Mouse (Mus musculus) MEL (cell line): ENCODE data around the gene Zfp609. TPM values are rescaled to one million over a fixed set of nuclear protein-coding genes. Genes with fewer than 3 reads are reported as not detected.

Experiments used
- DNase-seq: peaks from one replicate; pipeline ENCODE4 v3.0.0; 2011; ENCODE audit warnings: low read depth, low spot score
- H3K27ac ChIP-seq: 2 replicates; pipeline ENCODE4 v1.5.1; 2012; ENCODE audit warnings: low read depth, mild to moderate bottlenecking, control low read depth, low read length, moderate library complexity; ENCODE audit not compliant: control insufficient read depth
- H3K27me3 ChIP-seq, 2 experiments: fragments of 150-350 bp in 1 of 2; sonication (generic) in 1 of 2; 2 replicates each; pipeline ENCODE4 v1.6.1; 2012; ENCODE audit warnings: low read length in 2 of 2, mild to moderate bottlenecking in 2 of 2, improper control_type of control experiment in 1 of 2, moderate library complexity in 1 of 2; ENCODE audit not compliant: insufficient read depth in 2 of 2, control insufficient read depth in 1 of 2
- H3K36me3 ChIP-seq, 2 experiments: 2 replicates each; pipeline ENCODE4 v1.6.1; 2012 to 2014; ENCODE audit warnings: low read length in 2 of 2, improper control_type of control experiment in 1 of 2, inconsistent platforms in 1 of 2, mild to moderate bottlenecking in 1 of 2; ENCODE audit not compliant: insufficient read depth in 2 of 2, control insufficient read depth in 1 of 2
- H3K4me1 ChIP-seq, 2 experiments: fragments of 150-350 bp in 1 of 2; sonication (generic) in 1 of 2; 2 replicates each; pipeline ENCODE4 v1.6.1; 2012; ENCODE audit warnings: low read length in 2 of 2, improper control_type of control experiment in 1 of 2, mild to moderate bottlenecking in 1 of 2; ENCODE audit not compliant: insufficient read depth in 2 of 2, control insufficient read depth in 1 of 2
- H3K4me3 ChIP-seq, 2 experiments: fragments of 150-350 bp in 1 of 2; sonication (generic) in 1 of 2; 2 replicates each; pipeline ENCODE4 v1.5.1; 2012; ENCODE audit warnings: low read depth in 2 of 2, low read length in 2 of 2, mild to moderate bottlenecking in 2 of 2, moderate library complexity in 2 of 2, control low read depth in 1 of 2, improper control_type of control experiment in 1 of 2; ENCODE audit not compliant: control insufficient read depth in 1 of 2, insufficient read depth in 1 of 2
- H3K79me2 ChIP-seq: 2 replicates; pipeline ENCODE4 v1.6.1; 2012; ENCODE audit warnings: mild to moderate bottlenecking, low read length, moderate library complexity; ENCODE audit not compliant: control insufficient read depth, poor library complexity, insufficient read depth
- H3K9ac ChIP-seq: 2 replicates; pipeline ENCODE4 v1.6.1; 2012; ENCODE audit warnings: low read depth, mild to moderate bottlenecking, control low read depth, low read length, moderate library complexity; ENCODE audit not compliant: control insufficient read depth, poor library complexity, severe bottlenecking
- H3K9me3 ChIP-seq: fragments of 150-350 bp; sonication (generic); replicated peaks from 2 replicates; pipeline ENCODE4 v1.6.1; 2012; ENCODE audit warnings: mild to moderate bottlenecking, low read length, improper control_type of control experiment, moderate library complexity; ENCODE audit not compliant: insufficient read depth
- BHLHE40 ChIP-seq: IDR thresholded peaks from 2 replicates; pipeline ENCODE4 v1.6.1; 2012; ENCODE audit warnings: low read depth, mild to moderate bottlenecking, inconsistent platforms, low read length, improper control_type of control experiment, borderline replicate concordance
- E2F4 ChIP-seq: IDR thresholded peaks from 2 replicates; pipeline ENCODE4 v1.6.1; 2011; ENCODE audit warnings: low read depth, low read length, improper control_type of control experiment, borderline replicate concordance
- ELF1 ChIP-seq: IDR thresholded peaks from 2 replicates; pipeline ENCODE4 v1.6.1; 2014; ENCODE audit warnings: low read depth, mild to moderate bottlenecking, inconsistent platforms, low read length, improper control_type of control experiment, moderate library complexity
- EP300 ChIP-seq, 2 experiments: IDR thresholded peaks; 2 replicates each; pipeline ENCODE4 v1.6.1; 2011; ENCODE audit warnings: improper control_type of control experiment in 2 of 2, low read length in 2 of 2, low read depth in 1 of 2, mild to moderate bottlenecking in 1 of 2
- GABPA ChIP-seq: IDR thresholded peaks from 2 replicates; pipeline ENCODE4 v1.6.1; 2012; ENCODE audit warnings: low read depth, mild to moderate bottlenecking, inconsistent platforms, low read length, improper control_type of control experiment, moderate library complexity
- GATA1 ChIP-seq: IDR thresholded peaks from 2 replicates; pipeline ENCODE4 v1.6.1; 2011; ENCODE audit warnings: low read depth, low read length, improper control_type of control experiment
- KAT2A ChIP-seq: conservative IDR thresholded peaks from 2 replicates; pipeline ENCODE4 v1.6.1; 2012; ENCODE audit warnings: low read depth, low read length, improper control_type of control experiment, inconsistent platforms
- MAX ChIP-seq: IDR thresholded peaks from 2 replicates; pipeline ENCODE4 v1.6.1; 2011; ENCODE audit warnings: low read length, improper control_type of control experiment
- MYC ChIP-seq: IDR thresholded peaks from 2 replicates; pipeline ENCODE4 v1.6.1; 2011; ENCODE audit warnings: low read depth, mild to moderate bottlenecking, low read length, improper control_type of control experiment, moderate library complexity
- NELFE ChIP-seq: IDR thresholded peaks from 2 replicates; pipeline ENCODE4 v1.6.1; 2011; ENCODE audit warnings: low read depth, low read length, improper control_type of control experiment
- NRF1 ChIP-seq: IDR thresholded peaks from 2 replicates; pipeline ENCODE4 v1.6.1; 2014; ENCODE audit warnings: low read depth, mild to moderate bottlenecking, inconsistent platforms, low read length, improper control_type of control experiment, moderate library complexity; ENCODE audit not compliant: poor library complexity, insufficient read depth, severe bottlenecking
- POLR2A ChIP-seq, 2 experiments: IDR thresholded peaks; 2 replicates each; pipeline ENCODE4 v1.6.1; 2011 to 2012; ENCODE audit warnings: low read length in 2 of 2, mild to moderate bottlenecking in 2 of 2, control low read depth in 1 of 2, improper control_type of control experiment in 1 of 2, low read depth in 1 of 2, moderate library complexity in 1 of 2; ENCODE audit not compliant: control insufficient read depth in 1 of 2, insufficient read depth in 1 of 2, poor library complexity in 1 of 2
- RCOR1 ChIP-seq: IDR thresholded peaks from 2 replicates; pipeline ENCODE4 v1.6.1; 2012; ENCODE audit warnings: low read depth, mild to moderate bottlenecking, inconsistent platforms, low read length, improper control_type of control experiment
- SMC3 ChIP-seq: IDR thresholded peaks from 2 replicates; pipeline ENCODE4 v1.6.1; 2011; ENCODE audit warnings: low read depth, low read length, improper control_type of control experiment
- UBTF ChIP-seq: IDR thresholded peaks from 2 replicates; pipeline ENCODE4 v1.6.1; 2012; ENCODE audit warnings: low read depth, mild to moderate bottlenecking, inconsistent platforms, low read length, improper control_type of control experiment, moderate library complexity, borderline replicate concordance; ENCODE audit not compliant: insufficient read depth
- USF1 ChIP-seq: IDR thresholded peaks from 2 replicates; pipeline ENCODE4 v1.6.1; 2014; ENCODE audit warnings: low read depth, mild to moderate bottlenecking, inconsistent platforms, low read length, improper control_type of control experiment, moderate library complexity
- ZC3H11A ChIP-seq: IDR thresholded peaks from 2 replicates; pipeline ENCODE4 v1.6.1; 2012; ENCODE audit warnings: low read depth, mild to moderate bottlenecking, inconsistent platforms, low read length, improper control_type of control experiment
- ZKSCAN1 ChIP-seq: IDR thresholded peaks from 2 replicates; pipeline ENCODE4 v1.6.1; 2012; ENCODE audit warnings: low read depth, mild to moderate bottlenecking, inconsistent platforms, low read length, improper control_type of control experiment, moderate library complexity
- ZNF384 ChIP-seq: IDR thresholded peaks from 2 replicates; pipeline ENCODE4 v1.6.1; 2012; ENCODE audit warnings: low read depth, mild to moderate bottlenecking, inconsistent platforms, low read length, improper control_type of control experiment
- polyA plus RNA-seq, 2 experiments: library from polyadenylated mRNA; stranded (reverse) in 1 of 2; unstranded in 1 of 2; fragments of >175 nt in 1 of 2; fragments of >200 nt in 1 of 2; gene quantifications; 2 replicates each; pipeline versions ENCODE4 v1.2.1 to v1.2.4; 2012; ENCODE audit warnings: low replicate concordance in 2 of 2, low read depth in 1 of 2; ENCODE audit not compliant: insufficient read length in 2 of 2, insufficient read depth in 1 of 2, missing spikeins in 1 of 2
- total RNA-seq: library from RNA; depleted of rRNA; stranded (reverse); fragments of 300-350 nt; gene quantifications from 2 replicates; pipeline ENCODE4 v1.2.3, GENCODE M21; 2012

Zfp609 gene
- total and polyA plus RNA-seq, 3 experiments: 2.9 to 26.5 TPM; not detected in 1

GRCm38 (mm10) chr9:65703926-65704595 lies 123.3 kb downstream of the Zfp609 start:
- H3K4me1 ChIP-seq: peaks cover 2 to 5% of the 10 kb centered on the region in 2 experiments; a peak in 2 of 4 replicates
- no peak overlapping the region for H3K4me3 ChIP-seq
- no peak overlapping the region for H3K9ac ChIP-seq
- TF ChIP-seq GATA1 (no peak), RCOR1 (no peak), E2F4 (no peak), UBTF (no peak), MAX (no peak), GABPA (no peak), MYC (no peak)
- no peak for DNase-seq
- H3K27me3 ChIP-seq: no peaks in the 10 kb centered on the region
- H3K9me3 ChIP-seq: no peaks in the 10 kb centered on the region
- H3K27ac ChIP-seq: no peak overlapping the region
- H3K36me3 ChIP-seq: peaks cover 5% of the 10 kb centered on the region in 2 experiments; a peak in 3 of 4 replicates
- H3K79me2 ChIP-seq: no peaks in the 10 kb centered on the region

GRCm38 (mm10) chr9:65703241-65703640 lies 124.1 kb downstream of the Zfp609 start:
- H3K27ac ChIP-seq: no peak overlapping the region
- H3K9me3 ChIP-seq: no peaks in the 10 kb centered on the region
- DNase-seq: no peak
- no peak overlapping the region for H3K4me3 ChIP-seq
- peaks cover 5% of the 10 kb centered on the region in 2 experiments; a peak in 3 of 4 replicates for H3K36me3 ChIP-seq
- no peak for TF ChIP-seq BHLHE40
- no peak for TF ChIP-seq ZNF384
- no peak for TF ChIP-seq EP300 (IDR thresholded peaks at IDR 0.05; ENCODE audit: low read depth in 1 of 2, low read length in 2 of 2)
- TF ChIP-seq NRF1: no peak
- no peak for TF ChIP-seq ZKSCAN1
- TF ChIP-seq UBTF: no peak
- TF ChIP-seq SMC3: no peak
- no peak for TF ChIP-seq ELF1
- TF ChIP-seq KAT2A: no peak
- no peak for TF ChIP-seq ZC3H11A
- TF ChIP-seq POLR2A (IDR thresholded peaks at IDR 0.05; ENCODE audit: control insufficient read depth in 1 of 2, insufficient read depth in 1 of 2, low read depth in 1 of 2, low read length in 2 of 2, poor library complexity in 1 of 2): no peak
- no peak for TF ChIP-seq USF1
- TF ChIP-seq NELFE: no peak
- no peaks in the 10 kb centered on the region for H3K27me3 ChIP-seq
- H3K79me2 ChIP-seq: no peaks in the 10 kb centered on the region
- H3K9ac ChIP-seq: no peak overlapping the region
- peaks cover 2 to 5% of the 10 kb centered on the region in 2 experiments; a peak in 2 of 4 replicates for H3K4me1 ChIP-seq
